Mouse (Mus musculus) hindbrain, embryonic 14.5 days (tissue): ENCODE measurements around the gene Pvr. TPM values are rescaled to one million over a fixed set of nuclear protein-coding genes. Genes with fewer than 3 reads are reported as not detected.

Source experiments
- ATAC-seq: fragments of 200-750 bp; cut with Nextera tagmentation; 2 replicates; pipeline ENCODE4 v1.8.0; 2017; ENCODE audit warnings: moderate number of reproducible peaks, mild to moderate bottlenecking, moderate TSS enrichment, moderate library complexity; ENCODE audit not compliant: low FRiP score
- DNase-seq: peaks from one replicate; pipeline ENCODE4 v3.0.0-alpha.2; 2015; ENCODE audit warnings: low spot score
- H3K27ac ChIP-seq: fragments of 300-500 bp; sonication (generic); 2 replicates; pipeline ENCODE4 v1.5.1; 2014; ENCODE audit warnings: mild to moderate bottlenecking, moderate library complexity
- H3K27me3 ChIP-seq: fragments of 300-500 bp; sonication (generic); 2 replicates; pipeline ENCODE4 v1.6.1; 2014; ENCODE audit warnings: mild to moderate bottlenecking, low read length, mixed read lengths; ENCODE audit not compliant: control insufficient read depth, insufficient read depth
- H3K36me3 ChIP-seq: fragments of 300-500 bp; sonication (generic); replicated peaks from 2 replicates; pipeline ENCODE4 v1.6.1; 2014; ENCODE audit not compliant: control insufficient read depth, insufficient read depth
- H3K4me1 ChIP-seq: fragments of 300-500 bp; sonication (generic); replicated peaks from 2 replicates; pipeline ENCODE4 v1.6.1; 2014; ENCODE audit warnings: antibody characterized with exemption, low read length, mixed read lengths; ENCODE audit not compliant: control insufficient read depth, insufficient read depth
- H3K4me2 ChIP-seq: fragments of 300-500 bp; sonication (generic); replicated peaks from 2 replicates; pipeline ENCODE4 v1.6.1; 2014; ENCODE audit warnings: mild to moderate bottlenecking, moderate library complexity
- H3K4me3 ChIP-seq: fragments of 300-500 bp; sonication (generic); replicated peaks from 2 replicates; pipeline ENCODE4 v1.5.1; 2014; ENCODE audit warnings: mild to moderate bottlenecking, low read length
- H3K9ac ChIP-seq: fragments of 300-500 bp; sonication (generic); 2 replicates; pipeline ENCODE4 v1.6.1; 2014
- H3K9me3 ChIP-seq: fragments of 300-500 bp; sonication (generic); 2 replicates; pipeline ENCODE4 v1.6.1; 2016; ENCODE audit warnings: low read length; ENCODE audit not compliant: control insufficient read depth
- WGBS: fragments of 180-500 bp; shearing (Covaris S2); extraction: QIAGEN DNeasy Blood & Tissue Kit; methylation state at CpG from one replicate; pipeline ENCODE4 v1.1.7; 2014; 5-methylcytosine and 5-hydroxymethylcytosine counted together
- polyA plus RNA-seq: library from polyadenylated mRNA; unstranded; fragments of >200 nt; fragmentation: Nextera tagmentation; extraction: Ambion mirVana; gene quantifications from 2 replicates; pipeline ENCODE4 v1.2.1, GENCODE M21; 2014

Gene Pvr
- polyA plus RNA-seq: 6.4 and 6.6 TPM in 2 replicates

DNA sequence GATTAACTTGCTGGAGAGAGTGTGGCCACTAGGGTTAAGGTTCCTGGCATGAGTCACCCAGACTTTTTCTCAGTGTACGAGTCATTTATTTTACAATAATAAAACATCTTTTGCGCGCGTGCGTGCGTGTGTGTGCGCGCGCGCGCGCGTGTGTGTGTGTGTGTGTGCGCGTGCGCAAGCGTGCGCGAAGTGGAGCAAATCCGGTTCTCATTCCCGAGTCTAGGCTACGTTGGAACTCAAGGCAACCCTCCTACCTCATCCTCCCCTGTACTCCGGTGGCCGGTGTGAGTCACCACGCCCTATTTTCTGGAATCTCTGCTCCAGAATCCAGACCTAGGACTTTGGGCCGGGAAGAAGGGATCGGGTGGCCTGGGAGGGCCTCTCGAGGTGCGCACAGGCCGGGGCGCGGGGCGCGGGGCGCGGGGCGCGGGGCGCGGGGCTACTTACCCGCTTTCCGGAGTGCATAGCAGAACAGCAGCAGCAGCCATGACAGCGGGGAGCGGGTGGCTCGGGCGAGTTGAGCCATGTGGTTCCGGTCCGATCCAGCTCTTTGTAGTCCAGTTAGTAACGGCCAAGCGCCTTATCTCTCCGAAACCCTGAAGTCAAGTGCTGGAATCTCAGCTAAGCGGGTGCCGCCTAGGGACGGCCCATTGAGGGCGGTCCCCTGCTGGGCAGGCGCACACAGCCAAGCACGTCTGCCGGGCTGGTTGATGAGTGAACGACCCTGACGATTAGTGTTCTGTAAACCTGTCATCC is at the start of gene Pvr:
Pvr (minus strand) TSS at position 655 of the 756 bp plus-strand sequence.
- Histone ChIP-seq H3K4me3 (peak within 1 kb of the TSS; percentile 70), H3K27me3 (no peaks in the 10 kb centered on the region), H3K9me3 (no peaks in the 10 kb centered on the region), H3K4me1 (peaks cover 4% of the 10 kb centered on the region), H3K4me2 (peak within 1 kb of the TSS; percentile 67), H3K27ac (peak within 1 kb of the TSS; percentile 91), H3K36me3 (peaks cover 19% of the 10 kb centered on the region), H3K9ac (peak within 1 kb of the TSS; percentile 85)
- peak; percentile 89 for ATAC-seq
- peak; percentile 81 for DNase-seq
- WGBS: 1% methylated on average over 60 of the region's 60 CpGs

DNA sequence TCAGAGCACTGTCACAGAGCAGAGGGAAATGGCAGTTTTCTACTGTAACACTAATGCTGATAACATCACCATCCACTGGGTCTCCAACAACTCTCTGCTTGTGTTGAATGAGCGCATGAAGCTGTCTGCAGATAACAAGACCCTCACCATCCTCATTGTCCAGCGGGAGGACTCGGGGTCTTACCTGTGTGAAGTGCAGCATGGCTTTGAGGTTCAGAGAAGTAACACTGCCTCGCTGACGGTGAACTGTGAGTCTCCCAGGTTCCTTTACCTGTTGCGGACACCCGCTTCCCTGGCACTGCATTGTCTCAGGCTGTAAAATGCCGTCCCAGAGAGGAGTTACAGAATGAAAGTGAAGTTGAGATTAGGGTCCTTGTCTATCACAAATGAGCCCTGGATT is 49.2 kb upstream of the Pvr start:
- Histone ChIP-seq H3K4me3 (no peak overlapping the region), H3K9me3 (peaks cover 26% of the 10 kb centered on the region), H3K27me3 (no peaks in the 10 kb centered on the region), H3K4me1 (no peaks in the 10 kb centered on the region), H3K9ac (no peak overlapping the region), H3K4me2 (no peak overlapping the region), H3K27ac (no peak overlapping the region), H3K36me3 (no peaks in the 10 kb centered on the region)
- DNase-seq (no peak), ATAC-seq (no peak)
- 95% methylated on average over 8 of the region's 8 CpGs for WGBS

DNA sequence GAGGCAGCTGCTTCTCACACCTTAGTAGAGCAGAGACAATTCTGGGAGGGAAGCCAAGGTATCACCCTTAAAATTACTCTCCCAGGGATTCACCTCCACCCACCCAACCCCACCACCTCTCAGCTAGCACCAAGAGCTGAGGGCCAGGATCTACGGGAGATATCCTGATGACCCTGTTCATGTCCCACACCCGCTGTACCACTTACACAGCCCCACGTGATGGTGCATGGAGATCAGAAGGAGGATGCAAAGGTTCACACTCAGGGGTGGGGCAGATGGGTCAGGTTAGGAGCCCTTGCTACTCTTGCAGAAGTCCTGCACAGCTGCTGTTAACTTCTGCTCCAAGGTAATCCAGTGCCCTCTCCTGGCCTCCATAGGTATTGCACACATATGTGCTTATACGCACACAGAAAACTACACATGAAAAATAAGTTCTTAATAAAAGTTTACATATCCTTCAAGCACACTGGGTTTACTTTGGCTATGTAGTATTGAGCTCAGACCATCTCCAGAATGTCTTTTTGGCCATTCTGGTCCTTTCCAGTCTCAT is 48.7 kb upstream of the Pvr start:
- ATAC-seq: no peak
- Histone ChIP-seq H3K9ac (no peak overlapping the region), H3K27ac (no peak overlapping the region)

DNA sequence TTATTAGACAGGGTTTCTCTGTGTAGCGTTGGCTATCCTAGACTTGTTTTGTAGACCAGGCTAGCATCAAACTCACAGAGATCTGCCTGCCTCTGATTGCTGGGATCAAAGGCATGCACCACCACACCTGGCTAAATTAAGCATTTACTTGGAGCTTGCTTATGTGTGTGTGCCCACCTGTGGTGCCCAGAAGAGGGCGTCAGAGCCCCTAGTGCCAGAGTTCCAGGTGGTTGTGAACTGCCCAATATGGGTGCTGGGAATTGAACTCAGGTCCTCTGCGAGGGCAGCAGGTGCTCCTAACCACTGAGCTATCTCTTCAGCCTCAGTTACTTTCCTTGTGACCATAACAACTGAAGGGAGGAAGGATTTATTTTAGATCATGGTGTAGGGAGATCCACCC is 48.1 kb upstream of the Pvr start:
- Histone ChIP-seq H3K4me2 (no peak overlapping the region), H3K9me3 (peaks cover 22% of the 10 kb centered on the region), H3K4me3 (no peak overlapping the region), H3K27me3 (no peaks in the 10 kb centered on the region), H3K9ac (no peak overlapping the region), H3K27ac (no peak overlapping the region), H3K36me3 (no peaks in the 10 kb centered on the region), H3K4me1 (no peaks in the 10 kb centered on the region)
- ATAC-seq (no peak), DNase-seq (no peak)
- 77% methylated on average over 3 of the region's 3 CpGs for WGBS

More for the DNA sequence above, 48.7 kb upstream of the Pvr start:
- no peak overlapping the region for H3K4me3 ChIP-seq
- 94% methylated on average over 4 of the region's 4 CpGs for WGBS
- no peaks in the 10 kb centered on the region for H3K4me1 ChIP-seq
- no peaks in the 10 kb centered on the region for H3K36me3 ChIP-seq
- H3K9me3 ChIP-seq: peaks cover 26% of the 10 kb centered on the region
- H3K4me2 ChIP-seq: no peak overlapping the region
- H3K27me3 ChIP-seq: no peaks in the 10 kb centered on the region
- DNase-seq: no peak

DNA sequence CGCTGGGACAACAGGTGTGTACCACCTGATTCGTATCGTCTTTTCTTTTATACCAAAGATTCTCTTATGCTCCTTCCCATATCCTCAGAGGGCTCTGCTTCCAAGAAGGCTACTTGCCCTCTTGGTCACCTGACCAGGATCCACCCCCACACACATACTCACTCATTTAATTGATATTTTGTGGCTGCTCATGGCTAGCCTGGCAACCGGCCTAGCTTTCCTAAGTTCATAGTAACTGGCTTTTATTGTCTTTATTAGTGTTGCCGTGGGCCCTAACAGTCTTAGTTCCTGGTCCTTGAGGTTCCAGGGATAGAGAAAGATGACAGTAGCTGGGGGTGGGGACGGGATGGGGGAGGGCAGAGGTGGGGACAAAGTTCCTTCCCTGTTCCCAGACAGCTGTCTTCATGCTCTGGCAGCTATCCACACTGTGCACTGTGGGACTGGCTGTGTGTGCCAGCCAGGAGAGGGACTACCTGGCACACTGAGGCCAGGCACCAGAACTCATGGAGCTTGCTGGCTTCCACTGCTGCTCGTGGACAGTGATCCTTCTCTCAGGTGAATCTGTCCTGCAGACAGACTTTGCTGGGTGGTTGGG is 44.1 kb upstream of the Pvr start, which contains the start of gene Ceacam20:
Ceacam20 (plus strand) TSS at position 428 of the 595 bp plus-strand sequence.
- Histone ChIP-seq H3K9me3 (0 out of 2 replicates have a peak, but pooled peaks cover 8% of the 10 kb centered on the region), H3K4me3 (no peak within 1 kb of the TSS), H3K9ac (no peak within 1 kb of the TSS), H3K27me3 (no peaks in the 10 kb centered on the region), H3K27ac (no peak within 1 kb of the TSS), H3K4me2 (no peak within 1 kb of the TSS), H3K4me1 (no peaks in the 10 kb centered on the region), H3K36me3 (no peaks in the 10 kb centered on the region)
- 81% methylated on average over 7 of the region's 7 CpGs for WGBS
- ATAC-seq: no peak
- DNase-seq: no peak

DNA sequence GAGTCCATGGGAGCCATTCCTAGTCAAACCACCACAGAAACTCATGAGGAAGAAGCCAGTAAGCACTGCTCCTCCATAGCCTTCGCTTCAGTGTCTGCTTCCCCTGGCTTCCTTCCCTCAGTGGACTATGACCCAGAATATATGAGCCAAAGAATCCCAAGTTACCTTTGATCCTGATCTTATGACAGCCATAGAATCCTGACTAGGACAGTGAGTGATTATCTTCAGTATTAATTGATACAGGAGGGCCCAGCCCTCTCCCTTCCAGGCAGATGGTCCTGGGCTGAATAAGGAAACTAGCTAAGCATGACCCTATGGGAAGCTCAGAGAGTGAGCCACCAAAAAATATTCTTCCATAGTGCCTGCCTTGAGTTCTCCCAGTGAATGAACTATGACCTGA is 41.5 kb upstream of the Pvr start:
- Histone ChIP-seq H3K4me1 (no peaks in the 10 kb centered on the region), H3K36me3 (no peaks in the 10 kb centered on the region), H3K4me3 (no peak overlapping the region), H3K27me3 (no peaks in the 10 kb centered on the region), H3K9me3 (no peaks in the 10 kb centered on the region), H3K9ac (no peak overlapping the region), H3K4me2 (no peak overlapping the region), H3K27ac (no peak overlapping the region)
- ATAC-seq (no peak), DNase-seq (no peak)
- WGBS: 77% methylated on average over 1 of the region's 1 CpGs

DNA sequence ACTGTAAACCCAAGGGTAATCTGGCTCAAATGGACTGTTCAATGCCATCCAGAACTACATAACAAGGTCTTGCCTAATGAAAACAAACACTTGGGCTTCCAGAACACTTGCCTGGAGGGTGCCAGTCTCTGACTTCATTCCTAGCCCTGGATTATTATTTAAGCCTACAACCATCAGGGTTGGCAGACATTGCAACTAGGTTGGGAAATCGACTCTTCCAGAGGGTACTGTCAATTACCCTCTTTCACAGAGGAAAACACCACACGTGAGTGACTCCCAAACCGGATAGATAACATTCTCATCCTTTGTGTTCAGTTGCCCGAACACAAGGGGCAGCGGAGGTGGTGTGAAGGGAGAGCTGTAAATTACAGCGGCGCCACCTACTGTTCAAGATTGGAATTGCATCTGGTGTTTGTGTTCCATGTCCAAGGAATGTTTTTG is 35.4 kb upstream of the Pvr start:
- H3K27me3 ChIP-seq: no peaks in the 10 kb centered on the region
- ATAC-seq: peak; percentile 37; the same call in 1 of the 2 replicates
- WGBS: 3% methylated on average over 7 of the region's 7 CpGs

DNA sequence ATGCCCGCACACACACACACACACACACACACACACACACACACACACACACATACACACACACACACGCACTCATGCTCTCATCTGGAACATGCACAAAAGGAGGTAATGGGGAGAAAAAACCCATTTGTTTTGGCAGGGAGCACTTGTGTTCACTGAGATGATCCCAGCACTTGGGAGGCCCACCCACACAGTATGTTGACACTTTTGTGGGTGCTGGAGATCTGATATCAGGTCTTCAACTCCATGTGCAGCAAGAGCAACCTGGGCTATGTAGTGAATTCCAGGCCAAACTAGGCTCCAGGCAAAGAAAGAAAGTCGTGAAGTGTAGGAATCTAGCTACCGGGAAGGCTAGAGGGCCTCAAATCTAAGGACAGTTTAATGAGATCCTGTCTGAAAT is 34.9 kb upstream of the Pvr start:
- Histone ChIP-seq H3K27ac (no peak overlapping the region), H3K4me3 (no peak overlapping the region), H3K36me3 (no peaks in the 10 kb centered on the region), H3K4me1 (no peaks in the 10 kb centered on the region), H3K9ac (no peak overlapping the region), H3K27me3 (no peaks in the 10 kb centered on the region), H3K9me3 (no peaks in the 10 kb centered on the region), H3K4me2 (no peak overlapping the region)
- DNase-seq (no peak), ATAC-seq (no peak)
- WGBS: 76% methylated on average over 4 of the region's 4 CpGs

More for the DNA sequence above, 35.4 kb upstream of the Pvr start:
- Histone ChIP-seq H3K4me2 (no peak overlapping the region; the same call in 1 of the 2 replicates), H3K9me3 (no peaks in the 10 kb centered on the region), H3K36me3 (no peaks in the 10 kb centered on the region), H3K9ac (no peak overlapping the region), H3K27ac (no peak overlapping the region), H3K4me3 (no peak overlapping the region), H3K4me1 (no peaks in the 10 kb centered on the region)
- DNase-seq: peak; percentile 89

DNA sequence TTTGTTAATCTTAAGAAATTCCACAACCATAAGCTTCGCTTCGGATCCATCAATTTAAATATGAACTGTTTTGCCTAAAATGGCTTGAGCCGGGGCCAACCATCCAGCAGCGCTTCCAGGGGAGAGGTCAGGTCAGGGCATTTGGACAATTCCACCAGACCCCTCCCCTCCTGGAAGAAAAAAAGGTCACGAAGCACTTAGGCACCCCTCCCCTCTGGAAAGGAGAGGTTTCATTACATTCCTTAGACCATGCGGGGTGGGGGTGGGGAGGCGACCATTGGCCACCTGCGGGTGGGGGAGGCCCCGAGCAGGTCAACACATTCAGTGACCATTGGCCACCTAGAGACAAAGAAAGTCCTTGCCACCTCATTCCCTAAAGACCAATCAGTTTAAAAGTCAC is 32.1 kb upstream of the Pvr start:
- H3K9ac ChIP-seq: no peak overlapping the region
- H3K9me3 ChIP-seq: no peaks in the 10 kb centered on the region
- no peak overlapping the region for H3K4me2 ChIP-seq
- H3K36me3 ChIP-seq: no peaks in the 10 kb centered on the region
- no peaks in the 10 kb centered on the region for H3K27me3 ChIP-seq
- WGBS: 49% methylated on average over 9 of the region's 9 CpGs
- H3K27ac ChIP-seq: no peak overlapping the region
- DNase-seq: no peak
- no peak for ATAC-seq
- no peaks in the 10 kb centered on the region for H3K4me1 ChIP-seq
- H3K4me3 ChIP-seq: no peak overlapping the region
